Mouse (Mus musculus): ENCODE measurements around the gene Map2.

Gene Map2

GRCm38 (mm10) chr1:66388561-66388960 is 213.5 kb downstream of the Map2 start:
- no peak for DNase-seq (ENCODE audit: low spot score in 2 of 2)

DNA sequence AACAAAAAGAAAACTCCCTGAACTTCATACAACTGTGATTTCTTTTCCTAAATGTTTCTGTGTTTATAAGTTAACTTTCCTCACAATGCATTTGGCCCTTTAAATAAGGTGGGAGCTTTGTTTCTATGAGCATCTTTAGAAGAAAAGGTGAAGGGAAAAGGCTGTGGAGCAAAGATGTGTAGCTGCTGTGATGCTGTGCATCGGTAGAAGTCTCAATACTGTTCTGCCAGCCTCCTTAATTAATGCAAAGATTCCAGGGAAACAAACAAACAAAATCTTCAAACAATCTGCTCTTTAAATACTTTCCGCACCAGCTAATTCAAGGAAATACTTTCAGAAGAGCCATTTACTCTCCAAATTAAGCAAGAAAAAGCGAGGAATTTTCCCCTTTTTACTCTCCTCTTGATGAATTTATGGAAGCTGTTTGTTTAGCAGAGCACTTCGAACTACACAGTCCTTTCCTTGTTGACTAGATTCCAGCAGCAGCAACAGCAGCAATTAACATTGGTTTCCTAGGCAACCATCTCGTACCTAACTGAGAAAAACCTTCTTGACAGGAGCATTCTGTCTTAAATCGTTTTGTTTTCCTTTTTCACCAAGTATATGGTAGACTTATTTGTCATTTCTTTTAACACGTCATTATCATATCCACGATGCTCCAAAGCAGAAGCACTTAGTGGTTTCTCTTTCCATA is 220.0 kb downstream of the Map2 start:
- no peak for DNase-seq (ENCODE audit: low spot score in 2 of 2)

DNA sequence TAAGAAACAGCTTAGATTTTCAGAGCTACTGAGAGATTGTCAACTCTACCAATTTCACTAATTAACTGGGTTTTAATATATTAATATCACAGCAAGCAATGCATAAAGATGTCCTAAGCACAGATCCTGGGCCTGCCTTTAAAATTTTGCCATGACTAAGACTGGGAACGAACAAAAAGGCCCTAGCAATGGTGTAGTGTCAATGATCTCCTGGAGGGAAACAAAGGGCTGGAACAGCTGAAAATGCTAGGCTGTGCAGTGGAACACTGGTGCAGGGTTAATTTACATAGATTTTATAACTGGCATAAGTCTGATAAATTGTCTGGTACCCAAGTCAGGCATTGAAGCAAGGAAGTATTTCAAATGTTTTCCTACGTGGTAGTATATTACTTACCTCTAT is 220.8 kb downstream of the Map2 start:
- no peak for DNase-seq (ENCODE audit: low spot score in 2 of 2)

DNA sequence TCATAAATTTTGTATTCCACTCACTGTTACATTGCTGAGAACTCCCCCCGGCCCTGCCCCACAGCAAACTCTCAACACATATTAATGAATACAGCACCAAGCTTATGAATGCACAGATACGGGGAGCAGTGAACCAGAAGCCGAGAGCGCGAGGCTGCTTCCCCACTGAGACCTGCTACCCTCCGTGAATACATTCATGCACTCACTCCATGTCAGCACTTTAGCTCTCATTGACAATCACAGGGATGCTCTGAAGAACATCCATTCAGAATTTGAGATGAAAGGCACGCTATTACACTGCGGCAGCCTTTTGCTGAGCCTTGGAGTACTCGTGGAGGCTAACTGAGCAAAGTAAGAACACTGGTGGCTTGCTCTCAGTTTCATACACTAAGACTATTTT is 226.8 kb downstream of the Map2 start:
- no peak for DNase-seq (ENCODE audit: low spot score in 2 of 2)

DNA sequence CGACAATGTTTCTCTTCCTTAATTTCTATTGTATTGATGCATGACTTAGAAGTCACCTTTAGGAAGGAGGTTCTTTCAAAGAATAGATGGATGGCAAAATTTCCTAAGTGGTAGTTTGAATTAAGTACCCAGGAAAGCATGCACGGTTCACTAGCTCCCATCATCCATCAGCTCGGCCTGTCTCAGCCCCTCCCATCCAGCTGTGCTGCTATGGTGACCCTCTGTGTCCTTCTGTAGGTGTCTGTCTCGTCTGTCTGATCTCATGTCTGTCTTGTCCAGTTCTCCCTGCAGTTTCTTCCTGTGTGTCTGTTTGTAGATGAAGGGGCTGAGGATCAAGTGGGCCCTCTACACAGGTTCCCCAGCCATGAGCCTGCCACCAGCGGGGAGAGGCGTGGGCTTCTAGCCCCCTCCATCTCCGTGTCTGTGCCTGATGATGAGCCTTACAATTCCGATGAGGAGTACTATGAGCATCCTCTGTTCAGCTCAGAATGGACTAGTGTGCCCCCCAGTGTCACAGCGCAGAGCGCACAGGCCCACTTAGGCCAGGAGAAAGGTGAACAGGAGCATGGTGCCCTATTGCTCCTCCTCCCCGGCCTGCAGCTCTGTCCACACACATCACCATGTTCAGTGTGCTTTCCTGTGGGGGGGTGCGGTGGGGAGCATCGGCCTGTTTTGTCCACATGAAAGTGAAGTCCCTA is 232.3 kb downstream of the Map2 start:
- no peak for DNase-seq (ENCODE audit: low spot score in 2 of 2)

DNA sequence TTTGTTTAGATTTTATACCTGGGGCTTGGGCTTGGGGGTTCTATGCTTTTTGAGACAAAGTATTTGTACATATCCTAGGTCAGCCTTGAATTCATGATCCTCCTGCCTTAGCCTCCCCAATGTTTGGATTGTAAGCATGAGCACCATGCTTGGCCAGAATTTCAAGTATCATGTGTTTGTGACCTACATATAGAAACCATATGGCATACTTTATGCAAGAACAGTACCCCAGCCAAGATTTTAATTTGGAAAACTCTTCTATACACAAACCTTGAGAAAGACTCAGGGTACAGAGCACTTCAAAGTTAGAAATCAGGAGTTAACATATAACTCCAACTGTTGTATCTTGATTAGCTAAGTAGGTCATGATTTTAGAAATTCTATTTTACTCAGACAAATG is 243.3 kb downstream of the Map2 start:
- DNase-seq (ENCODE audit: low spot score in 2 of 2) = no peak

DNA sequence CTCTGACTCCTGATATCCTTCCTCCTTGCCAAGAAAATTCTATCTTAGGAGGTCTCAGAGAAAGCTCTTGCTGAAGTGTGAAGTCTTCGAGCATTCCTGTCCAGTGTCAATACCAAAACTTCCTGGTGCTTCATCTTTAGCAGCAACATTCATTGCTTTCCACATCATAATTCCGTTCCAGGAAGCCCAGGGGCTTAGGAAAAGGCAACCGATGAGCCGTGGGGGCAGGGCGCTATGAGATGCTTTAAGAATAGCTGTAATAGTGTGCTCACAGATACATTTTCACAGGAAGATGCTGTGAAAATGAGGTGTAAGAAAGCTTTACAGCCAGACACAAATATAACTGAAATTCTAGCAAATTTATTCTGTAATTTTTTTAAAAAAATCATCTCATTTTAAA is 251.0 kb downstream of the Map2 start:
- no peak for DNase-seq (ENCODE audit: low spot score in 2 of 2)

DNA sequence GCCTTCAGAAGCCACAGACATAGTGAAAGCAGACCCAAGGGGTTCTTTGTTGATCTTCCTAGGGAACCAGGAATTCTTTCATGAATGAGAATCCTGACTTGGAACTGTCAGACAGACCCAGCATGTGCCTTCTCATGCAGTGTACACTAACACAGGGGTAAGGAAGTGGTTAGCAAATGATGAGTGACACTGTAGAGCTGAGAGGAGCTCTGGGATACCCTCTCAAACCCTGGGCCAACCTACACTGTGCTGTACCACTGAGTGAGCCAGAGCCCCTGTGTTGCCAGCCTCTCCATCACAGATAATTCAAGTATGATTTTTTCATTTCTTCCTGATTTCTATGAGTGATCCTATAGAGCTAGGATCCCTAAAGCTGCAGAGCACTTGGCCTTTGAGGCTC is 255.9 kb downstream of the Map2 start:
- no peak for DNase-seq (ENCODE audit: low spot score in 2 of 2)

- DNase-seq (ENCODE audit: low spot score in 2 of 2) = no peak
These were observed 256.4 kb downstream of the Map2 start for GRCm38 (mm10) chr1:66431472-66431871.

DNA sequence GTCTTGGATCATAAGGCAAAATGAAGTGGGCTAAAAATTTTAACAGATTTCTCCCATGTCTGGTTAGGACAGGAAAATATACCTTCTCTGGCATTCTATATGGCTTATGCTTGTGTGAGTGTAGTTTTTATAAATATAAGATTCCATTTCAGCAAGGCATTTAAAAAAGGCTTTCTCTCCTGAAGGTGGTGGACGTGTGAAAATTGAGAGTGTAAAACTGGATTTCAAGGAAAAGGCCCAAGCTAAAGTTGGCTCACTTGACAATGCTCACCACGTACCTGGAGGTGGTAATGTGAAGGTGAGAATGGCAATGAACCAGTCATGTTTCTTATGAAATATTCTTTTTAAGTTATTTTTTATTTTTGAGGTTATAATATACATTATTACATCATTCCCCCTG is 263.0 kb downstream of the Map2 start:
- DNase-seq (ENCODE audit: low spot score in 2 of 2) = no peak

DNA sequence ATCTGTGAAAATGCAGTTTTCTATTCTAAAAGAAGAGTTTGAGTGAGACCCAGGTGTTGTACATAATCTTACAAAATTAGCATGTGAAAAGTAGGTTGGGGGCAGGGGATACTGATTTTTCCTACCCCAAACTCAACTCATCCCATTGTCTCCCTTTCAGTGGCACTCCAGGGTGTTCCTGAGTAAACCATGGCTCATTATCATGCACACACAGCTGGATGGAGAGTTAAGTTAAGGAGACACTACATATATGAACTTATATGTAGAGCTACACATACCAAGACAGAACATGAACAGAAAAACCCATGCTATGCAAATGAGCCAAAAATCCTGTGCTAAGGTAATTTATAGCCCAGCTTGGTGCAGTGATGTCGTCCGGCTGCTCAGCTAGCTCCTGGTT is 267.8 kb downstream of the Map2 start:
- no peak for DNase-seq (ENCODE audit: low spot score in 2 of 2)

DNA sequence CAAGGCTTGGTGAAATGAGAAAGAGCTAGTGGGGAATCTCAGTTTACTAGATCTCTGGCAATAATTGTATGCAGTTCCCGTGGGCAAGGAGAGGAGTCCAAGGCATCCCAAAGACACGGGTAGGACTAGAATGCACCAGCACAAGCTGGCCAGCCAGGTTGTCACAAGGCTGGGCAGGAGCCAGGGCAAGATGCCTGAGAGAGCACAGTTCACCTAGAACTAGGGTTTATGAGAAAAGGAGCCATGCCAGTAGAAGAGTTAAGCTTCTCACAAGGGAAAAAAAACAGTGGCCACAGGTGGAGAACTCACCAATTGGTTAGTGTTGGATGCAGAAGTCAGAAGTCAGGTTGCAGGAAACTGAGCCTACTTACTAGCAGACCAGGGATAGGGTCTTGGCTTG is 274.4 kb downstream of the Map2 start:
- DNase-seq (ENCODE audit: low spot score in 2 of 2) = no peak

- no peak for DNase-seq (ENCODE audit: low spot score in 2 of 2)
These were observed 281.5 kb downstream of the Map2 start for GRCm38 (mm10) chr1:66456580-66456979.

- DNase-seq (ENCODE audit: low spot score in 2 of 2) = no peak
These were observed 282.7 kb downstream of the Map2 start for GRCm38 (mm10) chr1:66457747-66458146.

- DNase-seq (ENCODE audit: low spot score in 2 of 2) = no peak
These were observed 284.3 kb downstream of the Map2 start for GRCm38 (mm10) chr1:66459394-66459793.

GRCm38 (mm10) chr1:66460850-66461249 is 285.8 kb downstream of the Map2 start:
- DNase-seq (ENCODE audit: low spot score in 2 of 2) = no peak

GRCm38 (mm10) chr1:66467821-66468703 is 293.0 kb downstream of the Map2 start, which contains the start of gene Unc80:
Unc80 (plus strand) TSS chr1:66468367.
- peak in 1 of 2 experiments; percentile 3 for DNase-seq (ENCODE audit: low spot score in 2 of 2)

GRCm38 (mm10) chr1:66468704-66469020 is 293.6 kb downstream of the Map2 start:
- no peak for DNase-seq (ENCODE audit: low spot score in 2 of 2)

GRCm38 (mm10) chr1:66482751-66483150 is 307.7 kb downstream of the Map2 start:
- no peak for DNase-seq (ENCODE audit: low spot score in 2 of 2)

Measured in heart, adult 9 months (tissue).